Mouse (Mus musculus) left cerebral cortex, postnatal 36 days (tissue): ENCODE measurements around the gene Cblc. TPM values are rescaled to one million over a fixed set of nuclear protein-coding genes. Genes with fewer than 3 reads are reported as not detected.
"Not testable (repeated sequence)": the region's sequence is repeated elsewhere in the genome, so short reads cannot be mapped to it uniquely, and the experiment has no call there.

ENCODE experiments used
- DNase-seq, 2 experiments: peaks; one replicate each; pipeline ENCODE4 v3.0.0; 2021 to 2022; ENCODE audit warnings: low spot score in 2 of 2, mixed read lengths in 1 of 2
- intact Hi-C: fragments of 180-260 bp; cut with DNase I; formaldehyde crosslinking; loops from one replicate; pipeline ENCODE4 v1.15.1; 2025
- total RNA-seq, 2 experiments: library from RNA; stranded (reverse); gene quantifications; 2 replicates each; pipeline ENCODE4 v1.2.3; 2021

Gene Cblc
- total RNA-seq, 2 experiments from 2014 or later: not detected

GRCm38 (mm10) chr7:19820347-19821048 lies 23.9 kb upstream of the Cblc start:
- intact Hi-C loops: no loop called here
- no peak for DNase-seq

- intact Hi-C loops: no loop called here
- no peak for DNase-seq
Measured at GRCm38 (mm10) chr7:19818875-19819274, 22.3 kb upstream of the Cblc start.

- DNase-seq: no peak
- intact Hi-C loops: no loop called here
Measured at GRCm38 (mm10) chr7:19818440-19818839, 21.8 kb upstream of the Cblc start.

- no peak for DNase-seq
- intact Hi-C loops: no loop called here
Measured at GRCm38 (mm10) chr7:19817382-19818105, 20.9 kb upstream of the Cblc start.

GRCm38 (mm10) chr7:19816224-19816771 lies 19.7 kb upstream of the Cblc start:
- intact Hi-C loops: no loop called here
- DNase-seq: peak; percentile 26 to 40

- intact Hi-C loops: no loop called here
- DNase-seq: no peak
Measured at GRCm38 (mm10) chr7:19815296-19816223, 19.0 kb upstream of the Cblc start.

GRCm38 (mm10) chr7:19813579-19814122 lies 17.0 kb upstream of the Cblc start:
- no peak for DNase-seq
- intact Hi-C loops: no loop called here

- DNase-seq: no peak
- intact Hi-C loops: no loop called here
Measured at GRCm38 (mm10) chr7:19813161-19813560, 16.6 kb upstream of the Cblc start.

- DNase-seq: no peak
- intact Hi-C loops: no loop called here
Measured at GRCm38 (mm10) chr7:19811114-19811513, 14.5 kb upstream of the Cblc start.

- intact Hi-C loops: no loop called here
- no peak for DNase-seq
Measured at GRCm38 (mm10) chr7:19809369-19809768, 12.8 kb upstream of the Cblc start.

- intact Hi-C loops: no loop called here
- no peak for DNase-seq
Measured at GRCm38 (mm10) chr7:19806356-19806969, 9.9 kb upstream of the Cblc start.

- DNase-seq: peak; percentile 40 to 55
- intact Hi-C loops: loop anchor here (1.0 kb wide), 1 partner anchor 45 kb away; no protein-coding TSS in a partner anchor
Measured at GRCm38 (mm10) chr7:19802995-19803394, 6.4 kb upstream of the Cblc start.

- intact Hi-C loops: no loop called here
- DNase-seq: no peak
Measured at GRCm38 (mm10) chr7:19800764-19801163, 4.2 kb upstream of the Cblc start.

GRCm38 (mm10) chr7:19796254-19796653 lies 355 bp downstream of the Cblc start:
- no peak for DNase-seq
- intact Hi-C loops: no loop called here

GRCm38 (mm10) chr7:19795236-19795635 lies 1.4 kb downstream of the Cblc start:
- intact Hi-C loops: no loop called here
- no peak for DNase-seq

- DNase-seq: no peak
- intact Hi-C loops: loop anchor here (5.0 kb wide), 1 partner anchor 126 kb away; the partner anchor contains the start of gene Clptm1
Measured at GRCm38 (mm10) chr7:19792701-19793630, 3.6 kb downstream of the Cblc start.

- intact Hi-C loops: loop anchor here (5.0 kb wide), 1 partner anchor 124 kb away; the partner anchor contains the start of gene Clptm1
- not testable (repeated sequence) for DNase-seq
Measured at GRCm38 (mm10) chr7:19791504-19791903, 5.1 kb downstream of the Cblc start.

- intact Hi-C loops: loop anchor here (1.0 to 5.0 kb wide), 2 partner anchors 40 to 123 kb away; partner anchors contain the start of genes Clptm1 and Nectin2
- DNase-seq: peak; percentile 83 to 84
Measured at GRCm38 (mm10) chr7:19789904-19790347, 6.7 kb downstream of the Cblc start.
